Comparison of ENCODE assay signal across 9 mouse cellular contexts in the genomic region with DNA sequence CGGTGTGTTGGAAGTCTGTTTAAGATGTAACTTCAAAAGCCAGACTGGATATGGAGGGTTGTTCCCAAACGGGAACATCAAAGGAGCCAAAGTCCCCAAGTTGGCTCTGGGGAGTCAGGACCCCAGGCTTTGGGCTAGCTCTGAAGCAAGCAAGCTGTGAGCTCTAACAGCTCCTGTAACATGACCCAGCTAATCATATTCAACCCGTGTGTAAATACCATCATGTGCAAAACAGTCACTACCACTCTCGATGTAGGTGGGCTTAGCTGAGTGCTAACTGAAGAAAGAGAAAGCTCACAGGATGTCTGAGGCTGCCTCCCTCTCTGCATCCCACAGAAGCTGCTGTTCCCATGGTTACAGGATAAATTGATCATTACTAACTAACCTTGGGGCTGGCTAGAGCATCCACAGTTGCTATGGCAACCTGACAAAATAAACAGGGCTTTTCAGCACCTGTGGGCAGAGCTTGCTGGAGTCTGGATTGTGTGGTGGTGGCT. TPM values are rescaled to one million over a fixed set of nuclear protein-coding genes. Genes with fewer than 3 reads are reported as not detected.
DNase-seq lines count a peak whose midpoint lies in the region; ATAC-seq and TF ChIP-seq lines count a peak whose summit lies in the region.
"Had no signal": no experiment of that assay in that cellular context is flagged by ENCODE, and none has a peak within 500 bp of the region (broad histone marks: within the 10 kb centered on the region; RNA-seq: fewer than 3 reads in every experiment).

No protein-coding gene starts in this region.

- ATAC-seq in embryonic facial prominence, embryonic 15.5 days (ENCODE audit: insufficient number of reproducible peaks, low FRiP score, low TSS enrichment, low read depth) = no peak

- peak; percentile 34 for DNase-seq in left cerebral cortex, adult 11 months (ENCODE audit: low spot score)
- no peak for DNase-seq in left cerebral cortex, postnatal 36 days (ENCODE audit: low spot score in 2 of 2)
- DNase-seq in layer of hippocampus, adult 9-11 months = peak; percentile 78
- DNase-seq in ovary, postnatal 36 days (ENCODE audit: low spot score) = no peak
- no peak for DNase-seq in T-cell, adult 2 months (ENCODE audit: low spot score)
- no peak for DNase-seq in kidney, adult 18-20 months

- H3K9me3 ChIP-seq in embryonic facial prominence, embryonic 15.5 days (replicated peaks) = no peaks in the 10 kb centered on the region

- no peaks in the 10 kb centered on the region for H3K27me3 ChIP-seq in embryonic facial prominence, embryonic 15.5 days

- H3K27ac ChIP-seq in embryonic facial prominence, embryonic 15.5 days (replicated peaks) = no peak overlapping the region; the same call in 1 of the 2 replicates
- H3K27ac ChIP-seq in olfactory bulb, adult 2 months (ENCODE audit: insufficient read depth, low read depth, low read length) = no peak overlapping the region

- H3K9ac ChIP-seq in embryonic facial prominence, embryonic 15.5 days = no peak overlapping the region

- WGBS in embryonic facial prominence, embryonic 15.5 days = 1% methylated on average over 4 of the region's 4 CpGs
- WGBS in olfactory bulb, adult 2 months = 5% methylated on average over 4 of the region's 4 CpGs

- peaks cover 21% of the 10 kb centered on the region for H3K4me1 ChIP-seq in embryonic facial prominence, embryonic 15.5 days
- H3K4me1 ChIP-seq in olfactory bulb, adult 2 months (ENCODE audit: control insufficient read depth, insufficient read depth, low read length) = peaks cover 22% of the 10 kb centered on the region

- peak overlapping the region; percentile 63 for H3K4me3 ChIP-seq in embryonic facial prominence, embryonic 15.5 days (replicated peaks)
- peak overlapping the region; percentile 63 for H3K4me3 ChIP-seq in olfactory bulb, adult 2 months (ENCODE audit: insufficient read depth, low read depth, low read length)

- intact Hi-C loops in left cerebral cortex, postnatal 36 days (cut with DNase I) = no loop called here

- no peaks in the 10 kb centered on the region for H3K36me3 ChIP-seq in embryonic facial prominence, embryonic 15.5 days

- TF ChIP-seq POLR2A in olfactory bulb, adult 2 months (IDR thresholded peaks at IDR 0.05; ENCODE audit: insufficient read depth, low read depth, low read length) = no peak

- TF ChIP-seq CTCF in olfactory bulb, adult 2 months (IDR thresholded peaks at IDR 0.05; ENCODE audit: insufficient read depth, low read depth, low read length) = no peak

- peak overlapping the region; percentile 80 for H3K4me2 ChIP-seq in embryonic facial prominence, embryonic 15.5 days (replicated peaks)

RNA-seq across cellular contexts. Expression of a gene that starts 1.5 kb away (rescaled TPM):
- 100 to 1,000 TPM in 1 of 2 experiments, 10 to 100 TPM in 1; 89.2 to 101 TPM for total RNA-seq in left cerebral cortex, postnatal 36 days (2021)
- polyA plus RNA-seq in embryonic facial prominence, embryonic 15.5 days (2015; fragmentation: Nextera tagmentation; extraction: Ambion mirVana) = 1.6 and 1.7 TPM in 2 replicates
- not detected in 2 replicates for polyA plus RNA-seq in olfactory bulb, adult 2 months (2012; ENCODE audit: insufficient read depth, insufficient read length, low replicate concordance, missing spikeins)
- total RNA-seq: hematopoietic stem cell, adult 5-6 weeks had no signal

Comparison
In these comparisons a context has a peak if more than half of its experiments do, and no peak if none do; other contexts are left out.
1. DNase-seq: peak in left cerebral cortex, adult 11 months (single experiment) and layer of hippocampus, adult 9-11 months (single experiment); none in left cerebral cortex, postnatal 36 days (0 of 2), ovary, postnatal 36 days (single experiment), T-cell, adult 2 months (single experiment) and kidney, adult 18-20 months (single experiment).